Mouse (Mus musculus) frontal cortex, postnatal 25 days (tissue): Measurements from ENCODE around the gene Csl.

Source experiments
- DNase-seq, 2 experiments: peaks; one replicate each; pipeline ENCODE4 v3.0.0; 2022; ENCODE audit warnings: low spot score in 2 of 2

Gene Csl

DNA sequence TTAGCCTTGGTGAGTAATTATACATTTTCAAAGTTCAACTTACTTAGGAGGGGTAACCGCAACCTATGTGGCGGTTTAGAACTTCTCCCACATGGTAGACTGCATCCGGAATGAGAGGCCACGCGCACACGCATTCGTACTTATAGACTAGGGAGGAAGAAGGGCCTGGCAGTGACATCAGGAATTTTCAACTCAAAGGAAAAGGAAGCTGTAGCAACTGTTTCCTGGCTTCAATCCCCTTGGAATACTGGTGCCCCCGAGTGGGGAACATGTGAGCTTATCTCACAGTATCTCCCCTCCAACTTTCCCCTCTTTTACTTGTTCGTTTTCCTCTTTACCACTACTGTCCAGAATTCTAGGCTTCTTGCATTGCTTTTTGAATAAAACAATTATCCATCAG is at the start of gene Csl:
Csl (minus strand) TSS at position 101 of the 400 bp plus-strand sequence.
- DNase-seq = no peak

DNA sequence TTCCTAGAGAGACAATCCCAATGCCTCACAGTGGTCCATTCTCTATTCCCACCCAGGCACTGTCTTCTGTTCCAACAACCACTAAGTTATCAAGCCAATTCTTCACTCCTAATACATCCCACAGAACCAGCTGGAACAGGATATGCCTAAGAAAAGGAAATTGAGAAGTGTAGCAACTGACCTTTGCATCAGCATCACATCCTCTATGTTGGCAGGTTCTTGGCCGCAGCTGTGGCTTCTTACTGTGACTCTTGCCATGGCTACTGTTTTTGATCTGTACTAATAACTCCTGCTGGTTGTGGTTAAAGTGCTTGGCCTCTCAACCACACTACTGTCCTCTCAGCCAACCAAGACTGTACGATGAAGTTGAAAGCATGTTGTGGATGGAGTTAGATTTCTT is 30.0 kb upstream of the Csl start:
- no peak for DNase-seq

DNA sequence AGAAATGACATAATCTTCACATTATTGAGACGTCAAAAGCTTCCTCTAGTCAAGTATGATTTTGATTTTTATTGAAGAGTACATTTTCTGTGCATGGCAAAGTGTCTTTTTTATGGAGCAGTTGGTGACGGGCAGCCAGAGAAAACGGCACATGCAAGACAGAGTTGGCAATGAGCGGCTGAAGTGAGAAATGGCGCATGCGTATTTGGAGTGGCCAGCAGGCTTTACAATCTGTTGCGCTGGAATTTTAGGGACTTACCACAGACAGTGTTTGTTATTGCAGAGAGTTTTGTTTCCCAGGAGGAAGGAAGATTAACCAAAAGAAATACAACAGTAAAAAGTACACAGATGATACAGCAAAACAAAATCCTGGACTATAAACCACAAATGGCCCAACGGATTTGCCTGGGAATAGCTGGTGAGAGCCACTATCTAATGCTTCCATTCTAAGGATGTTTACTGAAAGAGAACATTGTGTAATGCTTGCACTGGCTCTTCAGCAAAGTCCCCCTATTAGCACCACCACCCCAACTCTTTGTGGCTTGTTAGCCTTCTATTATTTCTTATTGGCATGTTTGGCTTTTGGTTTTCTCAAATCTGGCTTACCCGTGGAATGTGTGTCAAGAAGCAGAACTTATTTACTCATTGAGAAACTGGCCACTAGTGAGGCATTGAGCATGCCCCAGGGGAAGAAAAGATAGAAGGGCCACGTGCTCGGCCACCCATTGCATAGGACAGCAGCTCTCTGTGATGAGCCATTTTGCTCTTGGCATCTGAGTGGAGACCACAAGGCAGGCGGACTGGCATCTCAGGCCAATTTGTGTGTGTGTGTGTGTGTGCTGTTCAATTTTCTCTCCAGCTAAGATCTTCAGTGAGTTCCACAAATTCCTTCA is 15.0 kb upstream of the Csl start:
- no peak for DNase-seq

GRCm38 (mm10) chr10:99750146-99750545 is 9.3 kb downstream of the Csl start:
- DNase-seq = no peak

DNA sequence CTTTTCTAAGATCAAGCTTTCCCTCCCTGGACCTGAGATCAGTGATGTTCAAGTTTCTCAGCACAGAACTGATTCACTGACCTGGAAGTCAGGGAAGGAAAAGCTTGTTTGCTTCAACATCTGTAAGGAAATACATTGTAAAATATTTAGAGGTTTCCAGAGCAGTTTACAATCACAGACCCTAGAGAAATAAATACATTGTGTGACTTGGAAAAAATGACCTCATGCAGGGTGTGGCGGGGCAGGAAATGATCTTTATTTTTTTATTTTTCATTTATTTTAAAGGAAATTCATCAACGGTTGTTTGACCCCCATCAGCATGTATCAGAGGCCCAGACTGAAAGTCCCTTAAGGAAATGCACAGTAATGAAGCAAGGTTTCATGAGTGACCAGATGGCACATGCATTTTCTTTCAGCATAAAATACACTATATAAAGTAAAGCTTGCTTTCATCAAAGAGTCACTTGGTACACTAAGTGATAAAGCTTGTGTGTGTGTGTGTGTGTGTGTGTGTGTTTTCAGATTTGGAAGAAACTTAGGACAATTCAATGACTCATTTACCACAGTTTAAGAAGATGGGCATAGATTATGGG is 10.7 kb downstream of the Csl start:
- no peak for DNase-seq

GRCm38 (mm10) chr10:99748009-99748408 is 11.4 kb downstream of the Csl start:
- no peak for DNase-seq

GRCm38 (mm10) chr10:99741609-99742280 is 17.7 kb downstream of the Csl start:
- no peak for DNase-seq

DNA sequence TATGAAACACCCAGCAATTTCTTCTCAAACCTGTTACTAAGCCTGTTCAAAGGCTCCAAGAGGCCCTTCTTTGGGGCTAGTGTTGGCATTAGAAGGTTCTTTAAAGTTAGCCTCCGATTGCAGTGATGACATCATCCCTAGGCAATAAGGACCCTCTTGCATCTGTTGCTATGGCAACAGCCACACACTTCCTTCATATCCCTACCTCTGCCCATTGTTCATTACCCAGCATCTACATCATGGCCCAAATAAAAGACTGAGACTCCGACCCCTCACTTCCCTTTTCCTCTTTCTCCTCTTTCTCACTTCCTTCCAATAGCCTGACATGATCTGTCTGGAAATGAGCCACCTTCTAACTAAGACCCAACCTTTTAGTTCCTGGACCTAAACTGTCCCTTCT is 46.3 kb downstream of the Csl start:
- DNase-seq = no peak

GRCm38 (mm10) chr10:99711567-99711966 is 47.9 kb downstream of the Csl start:
- DNase-seq = no peak
